ENCODE assay signal across 25 mouse cellular contexts in genomic region chr11:9608249-9608648, GRCm38 (mm10).
"Had no signal": no experiment of that assay in that cellular context is flagged by ENCODE, and none has a peak within 500 bp of the region (broad histone marks: within the 10 kb centered on the region; RNA-seq: fewer than 3 reads in every experiment).

No protein-coding gene starts in this region.

- ATAC-seq: hindbrain, embryonic 16.5 days; inflammation-experienced regulatory T-cells, adult 6 months; intestine, embryonic 15.5 days; intestine, postnatal 0 days had no signal

- H3K9me3 ChIP-seq: heart, embryonic 10.5 days; heart, embryonic 12.5 days; hindbrain, embryonic 10.5 days; hindbrain, embryonic 12.5 days; intestine, embryonic 15.5 days; limb, embryonic 10.5 days; limb, embryonic 12.5 days; liver, embryonic 13.5 days had no signal

- H3K4me1 ChIP-seq: heart, embryonic 10.5 days; heart, embryonic 12.5 days; hindbrain, embryonic 10.5 days; hindbrain, embryonic 12.5 days; intestine, embryonic 15.5 days; limb, embryonic 10.5 days; limb, embryonic 12.5 days; liver, embryonic 13.5 days had no signal

- H3K4me3 ChIP-seq: gastrocnemius, adult 2 months; heart, embryonic 10.5 days; heart, embryonic 12.5 days; hindbrain, embryonic 10.5 days; hindbrain, embryonic 12.5 days; intestine, embryonic 15.5 days; layer of hippocampus, adult 2 months; left cerebral cortex, adult 2 months; limb, embryonic 10.5 days; limb, embryonic 12.5 days; liver, embryonic 13.5 days had no signal

- H3K27me3 ChIP-seq: heart, embryonic 12.5 days; hindbrain, embryonic 12.5 days; intestine, embryonic 15.5 days; limb, embryonic 12.5 days; liver, embryonic 13.5 days had no signal

- H3K4me2 ChIP-seq: heart, embryonic 12.5 days; hindbrain, embryonic 12.5 days; hindbrain, embryonic 14.5 days; intestine, embryonic 15.5 days; limb, embryonic 12.5 days; liver, embryonic 11.5 days; liver, embryonic 13.5 days had no signal

- H3K27ac ChIP-seq: gastrocnemius, adult 2 months; heart, embryonic 10.5 days; hindbrain, embryonic 10.5 days; hindbrain, embryonic 12.5 days; hindbrain, embryonic 14.5 days; intestine, embryonic 15.5 days; layer of hippocampus, adult 2 months; left cerebral cortex, adult 2 months; limb, embryonic 10.5 days; limb, embryonic 12.5 days; liver, embryonic 13.5 days had no signal

- DNase-seq: gastrocnemius, adult 2 months; gastrocnemius, postnatal 10 days; gastrocnemius, postnatal 25 days; heart, adult 18-20 months; heart, postnatal 10 days; heart, postnatal 4 days; kidney, adult 18-20 months; kidney, postnatal 14 days; kidney, postnatal 4 days; liver; liver, embryonic 13.5 days had no signal

- H3K9ac ChIP-seq: heart, embryonic 12.5 days; hindbrain, embryonic 12.5 days; hindbrain, embryonic 14.5 days; intestine, embryonic 15.5 days; limb, embryonic 12.5 days; liver, embryonic 13.5 days had no signal

- H3K36me3 ChIP-seq: heart, embryonic 10.5 days; heart, embryonic 12.5 days; hindbrain, embryonic 10.5 days; hindbrain, embryonic 12.5 days; intestine, embryonic 15.5 days; limb, embryonic 10.5 days; limb, embryonic 12.5 days; liver, embryonic 13.5 days had no signal
